Mouse (Mus musculus) thymus, postnatal 14 days (tissue): Measurements from ENCODE around the gene Slc25a22.
A peak's percentile ranks its signal among the peaks of the same experiment; 100 is the strongest.

Experiments used
- DNase-seq: peaks from one replicate; pipeline ENCODE4 v3.0.0; 2021

The Slc25a22 gene

GRCm38 (mm10) chr7:141471236-141471635 lies 33.5 kb upstream of the Slc25a22 start:
- DNase-seq, result no peak

DNA sequence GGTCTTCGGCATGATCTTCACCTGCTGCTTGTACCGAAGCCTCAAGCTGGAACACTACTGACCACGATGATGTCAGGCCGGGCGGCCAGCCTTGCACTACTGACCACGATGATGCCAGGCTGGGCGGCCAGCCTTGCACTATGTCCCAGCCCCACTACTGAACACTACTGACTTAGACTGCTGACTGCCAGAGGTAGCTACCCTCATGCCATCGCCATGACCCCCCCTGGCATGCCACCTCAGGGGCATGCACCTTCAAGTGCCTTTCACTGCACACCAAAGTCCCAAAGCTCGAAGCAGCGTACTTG lies 32.9 kb upstream of the Slc25a22 start:
- DNase-seq, result no peak

GRCm38 (mm10) chr7:141469901-141470636 lies 32.4 kb upstream of the Slc25a22 start:
- DNase-seq, result peak; percentile 7

GRCm38 (mm10) chr7:141469352-141469751 lies 31.7 kb upstream of the Slc25a22 start:
- DNase-seq, result no peak

DNA sequence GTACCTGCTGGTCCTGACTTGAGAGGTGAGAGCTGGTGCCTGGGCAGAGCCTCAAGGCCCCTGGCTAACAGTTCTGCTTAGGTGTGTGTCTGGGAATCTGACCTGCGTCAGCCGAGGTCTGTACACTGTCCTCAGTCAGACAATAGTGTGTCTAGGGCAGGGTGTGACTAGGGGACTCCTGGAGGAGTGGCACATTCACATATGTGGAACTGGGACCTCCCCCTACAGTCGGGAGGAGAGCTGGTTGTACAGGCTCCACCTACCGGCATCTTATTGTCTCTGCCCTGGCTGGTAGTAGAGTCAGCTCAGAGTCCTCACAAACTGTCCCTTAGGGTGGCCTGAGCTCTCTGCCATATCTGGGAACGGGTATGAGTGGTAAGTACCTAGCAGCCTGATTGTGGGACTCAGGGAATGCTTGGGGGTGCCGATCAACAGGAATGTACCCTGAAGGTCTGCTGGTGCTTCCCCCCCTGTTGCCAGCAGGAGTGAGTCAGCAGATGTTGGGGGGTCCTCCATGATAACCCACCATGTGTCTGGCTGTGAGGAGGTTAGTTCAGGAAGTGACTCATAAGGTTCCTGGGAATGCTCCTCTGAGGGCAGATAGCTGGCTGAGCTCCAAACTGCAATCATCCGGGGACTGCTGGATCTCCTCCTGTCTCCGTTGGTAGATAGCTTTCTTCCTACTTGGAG lies 31.0 kb upstream of the Slc25a22 start:
- DNase-seq, result peak; percentile 67

DNA sequence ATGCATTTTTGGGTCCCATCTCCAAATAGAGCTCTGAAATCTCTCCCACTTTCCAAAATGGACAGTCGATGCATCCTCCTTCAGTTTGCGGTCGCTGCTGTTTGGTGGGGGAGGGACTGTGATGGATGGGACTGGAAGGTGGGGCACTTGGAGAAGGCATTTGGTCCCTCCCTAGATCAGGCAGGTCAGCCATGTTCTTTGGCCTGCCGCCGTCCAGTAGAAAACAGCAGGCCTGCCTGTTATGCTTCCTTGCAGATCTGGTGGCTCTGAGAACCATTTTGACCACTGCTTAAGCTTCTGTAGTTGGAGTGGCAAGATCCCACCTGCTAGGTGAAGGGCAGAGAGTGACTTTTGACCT lies 30.5 kb upstream of the Slc25a22 start:
- DNase-seq, result no peak

DNA sequence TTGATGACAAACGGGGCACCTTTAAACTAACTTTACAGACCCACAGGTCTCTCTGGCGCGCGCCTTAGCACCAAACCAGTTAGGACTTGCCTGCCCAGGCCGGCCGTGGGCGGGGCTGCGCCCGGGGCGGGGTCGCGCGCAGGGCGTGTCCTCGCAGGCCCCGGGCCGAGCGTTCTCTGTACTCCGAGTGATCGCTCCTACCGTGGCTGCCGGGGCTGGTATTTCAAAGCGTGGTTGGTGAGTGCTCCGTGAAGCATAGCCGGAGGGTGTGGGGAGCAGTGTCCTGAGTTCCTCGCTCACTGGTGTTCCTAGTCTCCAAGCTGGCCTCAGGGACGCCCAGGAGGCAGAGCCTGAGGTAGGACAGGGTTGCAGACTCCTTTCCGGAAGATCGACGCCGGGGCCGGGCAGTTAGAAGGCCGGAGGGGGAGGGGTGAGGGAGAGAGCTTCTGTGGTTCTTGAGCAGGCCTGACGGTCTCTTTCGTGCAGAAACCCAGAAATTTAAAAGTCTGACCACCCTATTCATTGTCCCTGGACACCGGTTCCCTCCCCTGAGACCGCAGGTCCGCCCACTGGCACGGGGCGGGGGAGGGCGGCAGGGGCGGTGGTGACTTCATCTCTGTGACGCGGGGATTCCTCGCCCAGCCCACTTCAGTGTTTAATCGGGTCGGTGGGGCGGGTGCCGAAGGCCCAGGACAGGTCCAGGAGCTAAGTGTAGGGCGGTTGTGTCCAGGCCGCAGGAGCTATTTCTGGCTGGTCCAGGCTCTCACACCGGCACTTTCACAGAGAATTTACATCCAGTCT lies 29.7 kb upstream of the Slc25a22 start, which contains the start of gene Cd151:
Gene Cd151 (plus strand): TSS at position 163 of the 801 bp plus-strand sequence.
- DNase-seq, result peak; percentile 75

DNA sequence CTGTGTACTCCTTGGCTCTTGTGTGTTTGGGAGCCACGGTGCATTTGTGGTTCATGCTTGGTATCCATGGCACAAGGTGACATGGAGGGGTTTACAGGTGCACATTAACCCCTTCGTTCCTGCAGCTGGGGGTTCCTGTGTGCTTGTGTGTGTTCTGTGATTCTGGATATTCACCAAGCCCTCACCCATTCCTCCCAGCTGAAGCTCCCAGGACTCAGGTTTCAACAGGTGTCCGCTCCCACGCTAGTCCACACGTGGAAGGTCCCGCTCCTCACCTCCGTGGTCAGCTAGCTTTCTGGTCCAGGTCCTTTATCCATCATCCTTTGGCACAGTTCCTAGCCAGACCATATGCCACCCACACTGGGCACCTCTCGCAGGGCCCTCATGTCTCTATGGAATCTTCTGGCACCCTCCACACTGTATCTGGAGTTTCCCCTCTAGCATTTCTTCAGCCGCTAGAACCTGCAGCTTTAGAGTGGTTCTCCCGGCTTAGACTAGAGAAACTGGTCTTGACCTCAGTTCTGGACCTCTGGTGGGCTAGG lies 29.0 kb upstream of the Slc25a22 start:
- DNase-seq, result no peak

- no peak for DNase-seq
Observed at GRCm38 (mm10) chr7:141466045-141466394, 28.3 kb upstream of the Slc25a22 start.

GRCm38 (mm10) chr7:141465388-141466044 lies 27.8 kb upstream of the Slc25a22 start:
- peak; percentile 9 for DNase-seq

DNA sequence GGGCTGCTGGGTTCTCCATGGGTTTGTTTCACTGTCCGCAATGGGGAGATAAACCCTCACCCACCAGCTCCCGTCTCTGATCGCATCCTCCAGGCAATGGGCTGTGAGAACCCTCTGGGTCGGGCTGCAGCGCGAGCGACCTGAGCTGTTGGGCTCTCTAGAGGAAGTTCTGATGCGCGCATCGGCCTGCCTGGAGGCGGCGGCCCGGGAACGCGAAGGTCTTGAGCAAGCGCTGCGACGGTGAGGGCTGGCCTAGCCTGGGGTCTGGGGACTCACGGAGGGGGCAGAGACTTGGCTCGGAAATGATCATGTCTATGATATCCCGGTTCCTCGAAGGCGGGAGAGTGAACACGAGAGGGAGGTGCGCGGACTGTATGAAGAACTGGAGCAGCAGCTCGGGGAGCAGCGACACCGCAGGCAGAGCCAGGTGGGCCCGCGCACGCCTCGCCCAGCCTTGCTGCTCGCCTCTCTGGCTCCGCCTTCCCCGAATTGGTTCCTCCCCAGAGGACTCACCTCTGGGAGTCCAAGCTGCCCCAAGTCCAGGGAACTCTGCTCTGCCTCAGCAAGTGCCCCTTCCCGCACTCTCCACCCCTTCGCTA lies 27.0 kb upstream of the Slc25a22 start:
- peak; percentile 64 for DNase-seq

GRCm38 (mm10) chr7:141463824-141464602 lies 26.3 kb upstream of the Slc25a22 start:
- no peak for DNase-seq

DNA sequence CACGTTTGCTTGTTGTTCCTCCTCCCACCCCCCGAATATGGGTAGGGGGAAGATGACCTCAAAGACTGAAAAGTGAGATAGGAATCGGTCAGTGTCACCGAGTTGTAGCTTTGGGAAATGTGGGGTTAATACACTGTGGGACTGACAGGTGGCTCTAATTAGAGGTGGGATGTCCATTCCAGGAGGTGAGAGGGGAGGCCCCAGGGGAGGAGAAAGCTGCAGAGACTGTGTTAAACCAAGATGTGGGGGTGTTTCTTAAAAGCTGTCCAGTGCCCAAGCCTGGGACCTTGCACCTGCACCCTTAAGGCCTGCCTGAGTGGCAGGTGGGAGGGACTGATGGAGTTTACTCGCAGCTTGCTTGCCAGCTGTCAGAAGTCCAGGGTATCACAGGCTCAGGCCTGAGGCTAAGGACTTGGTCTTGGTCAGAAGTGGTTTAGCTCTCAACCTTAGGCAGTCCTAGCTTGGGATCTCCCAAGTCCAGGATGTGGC lies 24.7 kb upstream of the Slc25a22 start:
- DNase-seq, result no peak

GRCm38 (mm10) chr7:141461521-141462332 lies 24.0 kb upstream of the Slc25a22 start:
- peak; percentile 29 for DNase-seq

- no peak for DNase-seq
Observed at GRCm38 (mm10) chr7:141460391-141461113, 22.9 kb upstream of the Slc25a22 start, which contains the start of gene Cracr2b. Gene Cracr2b, plus strand, starts transcription at chr7:141461094.

DNA sequence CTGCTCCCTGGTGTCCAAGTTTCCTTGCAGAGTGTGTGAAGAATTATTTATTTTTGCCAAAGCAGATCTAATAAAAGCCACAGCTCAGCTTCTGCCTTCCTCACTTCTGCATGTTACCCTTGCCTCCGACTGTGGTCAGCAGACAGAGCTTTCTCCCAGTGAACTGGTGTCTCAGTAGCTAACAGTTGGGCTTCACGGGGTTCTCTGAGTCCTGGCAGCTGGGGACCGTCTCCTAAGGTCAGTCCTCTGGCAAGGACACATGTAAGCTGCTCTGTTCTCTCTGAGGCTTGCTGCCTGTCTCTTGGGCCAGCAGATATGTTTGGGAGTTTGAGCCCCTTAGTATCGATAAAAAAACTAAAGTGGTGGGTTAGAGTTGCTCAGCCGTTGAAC lies 22.3 kb upstream of the Slc25a22 start:
- no peak for DNase-seq

GRCm38 (mm10) chr7:141459301-141459711 lies 21.6 kb upstream of the Slc25a22 start:
- DNase-seq, result peak; percentile 13

DNA sequence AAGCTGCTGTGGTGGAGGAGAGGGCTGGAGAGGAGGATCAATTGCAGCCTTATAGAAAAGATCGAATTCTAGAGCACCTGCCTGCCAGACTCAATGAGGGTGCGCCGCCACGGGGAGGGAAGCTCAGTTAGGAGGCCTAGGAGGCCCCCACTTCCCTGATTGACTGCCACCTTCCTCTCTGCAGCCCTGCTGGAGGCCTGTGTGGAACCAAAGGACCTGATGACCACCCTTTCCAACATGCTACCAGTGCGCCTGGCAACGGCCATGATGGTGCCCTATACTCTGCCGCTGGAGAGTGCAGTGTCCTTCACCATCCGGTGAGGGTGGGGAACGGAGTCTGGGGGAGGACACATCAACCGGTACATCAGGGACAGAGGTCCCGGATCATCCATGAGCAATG lies 21.0 kb upstream of the Slc25a22 start:
- DNase-seq, result no peak

DNA sequence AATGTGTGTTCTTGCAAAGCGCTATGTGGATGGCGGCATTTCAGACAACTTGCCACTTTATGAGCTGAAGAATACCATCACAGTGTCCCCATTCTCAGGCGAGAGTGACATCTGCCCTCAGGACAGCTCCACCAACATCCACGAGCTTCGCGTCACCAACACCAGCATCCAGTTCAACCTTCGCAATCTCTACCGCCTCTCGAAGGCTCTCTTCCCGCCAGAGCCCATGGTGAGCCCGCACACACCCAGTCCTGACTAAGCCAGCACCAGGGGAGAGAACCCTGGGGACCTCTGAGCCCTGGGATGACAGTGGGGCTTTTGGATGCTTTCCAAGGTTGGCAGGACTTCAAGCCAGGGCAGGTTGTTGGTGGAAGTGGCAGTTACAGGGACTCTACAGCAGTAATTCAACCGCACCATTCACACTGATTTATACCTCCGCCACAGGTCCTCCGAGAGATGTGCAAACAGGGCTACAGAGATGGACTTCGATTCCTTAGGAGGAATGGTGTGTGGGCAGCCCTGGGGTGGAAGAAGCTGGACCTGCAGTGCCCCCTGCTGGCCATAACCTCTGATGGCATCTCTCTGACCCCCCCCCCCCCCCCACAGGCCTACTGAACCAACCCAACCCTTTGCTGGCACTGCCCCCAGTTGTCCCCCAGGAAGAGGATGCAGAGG lies 20.4 kb upstream of the Slc25a22 start:
- DNase-seq, result peak; percentile 66
